Comparison of ENCODE assay signal across 25 mouse cellular contexts in the genomic region with DNA sequence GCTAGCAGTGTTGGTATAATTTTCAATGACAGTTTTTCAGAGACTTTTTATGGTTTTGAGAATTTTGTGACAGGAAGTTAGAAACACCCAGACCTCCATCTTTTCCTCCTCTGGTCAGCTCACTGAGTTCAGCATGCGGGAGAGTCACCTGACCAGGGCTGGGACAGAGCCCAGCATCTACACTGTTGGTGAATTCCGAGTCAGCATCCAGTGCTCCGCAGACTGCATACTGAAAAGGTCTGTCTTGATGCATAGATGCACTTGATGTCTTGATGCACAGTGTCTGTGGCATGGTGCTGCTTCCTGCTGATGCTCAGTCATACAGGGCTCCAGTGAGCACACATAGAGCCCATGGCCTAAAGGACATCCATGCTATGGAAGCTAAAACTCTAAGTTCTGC. TPM values are rescaled to one million over a fixed set of nuclear protein-coding genes. Genes with fewer than 3 reads are reported as not detected.
DNase-seq lines count a peak whose midpoint lies in the region; ATAC-seq and TF ChIP-seq lines count a peak whose summit lies in the region.
"Had no signal": no experiment of that assay in that cellular context is flagged by ENCODE, and none has a peak within 500 bp of the region (broad histone marks: within the 10 kb centered on the region; RNA-seq: fewer than 3 reads in every experiment).

No protein-coding gene starts in this region.

- no peak overlapping the region for H3K4me3 ChIP-seq in forebrain, embryonic 13.5 days
- no peak overlapping the region for H3K4me3 ChIP-seq in forebrain, embryonic 11.5 days (ENCODE audit: low read depth, low read length)
- H3K4me3 ChIP-seq in forebrain, postnatal 0 days (ENCODE audit: low read depth, low read length): no peak overlapping the region
- no peak overlapping the region for H3K4me3 ChIP-seq in forebrain, embryonic 10.5 days
- no peak overlapping the region for H3K4me3 ChIP-seq in midbrain, embryonic 13.5 days (replicated peaks)
- H3K4me3 ChIP-seq in midbrain, postnatal 0 days (ENCODE audit: low read depth, low read length): no peak overlapping the region
- H3K4me3 ChIP-seq: heart, adult 2 months; heart, embryonic 10.5 days; heart, embryonic 13.5 days; hindbrain, embryonic 15.5 days; intestine, embryonic 15.5 days had no signal

- no peak for TF ChIP-seq CTCF in forebrain, postnatal 0 days (IDR thresholded peaks at IDR 0.05; ENCODE audit: low read depth)
- TF ChIP-seq CTCF in midbrain, postnatal 0 days (IDR thresholded peaks at IDR 0.05): no peak

- no peak overlapping the region for H3K9ac ChIP-seq in forebrain, embryonic 13.5 days
- no peak overlapping the region for H3K9ac ChIP-seq in forebrain, embryonic 11.5 days (ENCODE audit: low read length)
- no peak overlapping the region for H3K9ac ChIP-seq in forebrain, postnatal 0 days
- no peak overlapping the region for H3K9ac ChIP-seq in midbrain, embryonic 13.5 days (replicated peaks)
- no peak overlapping the region for H3K9ac ChIP-seq in midbrain, postnatal 0 days (replicated peaks; ENCODE audit: low read length, poor library complexity, severe bottlenecking)
- H3K9ac ChIP-seq: heart, embryonic 13.5 days; hindbrain, embryonic 15.5 days; intestine, embryonic 15.5 days had no signal

- H3K4me2 ChIP-seq in forebrain, embryonic 13.5 days: no peak overlapping the region
- no peak overlapping the region for H3K4me2 ChIP-seq in forebrain, embryonic 11.5 days (ENCODE audit: low read depth, low read length, severe bottlenecking)
- no peak overlapping the region for H3K4me2 ChIP-seq in forebrain, postnatal 0 days (ENCODE audit: low read depth)
- H3K4me2 ChIP-seq in midbrain, embryonic 13.5 days (replicated peaks): no peak overlapping the region
- H3K4me2 ChIP-seq in midbrain, postnatal 0 days (ENCODE audit: low read depth, low read length, poor library complexity, severe bottlenecking): no peak overlapping the region
- H3K4me2 ChIP-seq: heart, embryonic 13.5 days; hindbrain, embryonic 15.5 days; intestine, embryonic 15.5 days had no signal

- WGBS in forebrain, embryonic 13.5 days: 78% methylated on average over 3 of the region's 3 CpGs
- WGBS in forebrain, embryonic 11.5 days: 81% methylated on average over 3 of the region's 3 CpGs
- WGBS in forebrain, postnatal 0 days: 67% methylated on average over 3 of the region's 3 CpGs
- 93% methylated on average over 3 of the region's 3 CpGs for WGBS in forebrain, embryonic 10.5 days
- 83% methylated on average over 3 of the region's 3 CpGs for WGBS in midbrain, embryonic 13.5 days
- WGBS in midbrain, postnatal 0 days: 78% methylated on average over 3 of the region's 3 CpGs

- ATAC-seq in forebrain, embryonic 13.5 days: peak; percentile 38; the same call in 1 of the 2 replicates
- no peak for ATAC-seq in forebrain, embryonic 11.5 days (replicated peaks; ENCODE audit: low FRiP score)
- ATAC-seq in forebrain, postnatal 0 days: peak; percentile 16; the same call in 1 of the 2 replicates
- ATAC-seq in midbrain, embryonic 13.5 days: 0 out of 2 replicates have a peak, but pooled peaks have one; percentile 11
- no peak for ATAC-seq in midbrain, postnatal 0 days (ENCODE audit: low FRiP score)
- ATAC-seq: intestine, embryonic 15.5 days; Patski had no signal

- H3K4me1 ChIP-seq in forebrain, embryonic 13.5 days: no peaks in the 10 kb centered on the region
- no peaks in the 10 kb centered on the region for H3K4me1 ChIP-seq in forebrain, embryonic 11.5 days (replicated peaks; ENCODE audit: control insufficient read depth, insufficient read depth, low read length)
- H3K4me1 ChIP-seq in forebrain, postnatal 0 days (ENCODE audit: insufficient read depth): no peaks in the 10 kb centered on the region
- no peaks in the 10 kb centered on the region for H3K4me1 ChIP-seq in forebrain, embryonic 10.5 days
- H3K4me1 ChIP-seq in midbrain, embryonic 13.5 days (replicated peaks): no peaks in the 10 kb centered on the region
- no peaks in the 10 kb centered on the region for H3K4me1 ChIP-seq in midbrain, postnatal 0 days (ENCODE audit: insufficient read depth, low read length)
- H3K4me1 ChIP-seq: heart, embryonic 10.5 days; heart, embryonic 13.5 days; hindbrain, embryonic 15.5 days; intestine, embryonic 15.5 days had no signal

- no peaks in the 10 kb centered on the region for H3K36me3 ChIP-seq in forebrain, embryonic 13.5 days (ENCODE audit: poor library complexity, severe bottlenecking)
- H3K36me3 ChIP-seq in forebrain, embryonic 11.5 days (ENCODE audit: control insufficient read depth, insufficient read depth, low read length): no peaks in the 10 kb centered on the region
- no peaks in the 10 kb centered on the region for H3K36me3 ChIP-seq in forebrain, postnatal 0 days (ENCODE audit: insufficient read depth)
- H3K36me3 ChIP-seq in forebrain, embryonic 10.5 days (replicated peaks): no peaks in the 10 kb centered on the region
- H3K36me3 ChIP-seq in midbrain, embryonic 13.5 days: no peaks in the 10 kb centered on the region
- no peaks in the 10 kb centered on the region for H3K36me3 ChIP-seq in midbrain, postnatal 0 days (ENCODE audit: insufficient read depth, low read length)
- H3K36me3 ChIP-seq: G1E; heart, embryonic 10.5 days; heart, embryonic 13.5 days; hindbrain, embryonic 15.5 days; intestine, embryonic 15.5 days had no signal

- H3K27ac ChIP-seq in forebrain, embryonic 13.5 days: no peak overlapping the region
- H3K27ac ChIP-seq in forebrain, embryonic 11.5 days (ENCODE audit: low read depth, low read length): no peak overlapping the region
- no peak overlapping the region for H3K27ac ChIP-seq in forebrain, postnatal 0 days (ENCODE audit: low read depth, low read length)
- no peak overlapping the region for H3K27ac ChIP-seq in forebrain, embryonic 10.5 days
- no peak overlapping the region for H3K27ac ChIP-seq in midbrain, embryonic 13.5 days
- no peak overlapping the region for H3K27ac ChIP-seq in midbrain, postnatal 0 days (ENCODE audit: low read depth, low read length)
- H3K27ac ChIP-seq: heart, adult 2 months; heart, embryonic 10.5 days; heart, embryonic 13.5 days; hindbrain, embryonic 15.5 days; intestine, embryonic 15.5 days had no signal

- no peaks in the 10 kb centered on the region for H3K9me3 ChIP-seq in forebrain, embryonic 13.5 days (replicated peaks)
- H3K9me3 ChIP-seq in forebrain, embryonic 11.5 days (ENCODE audit: control insufficient read depth, low read length): no peaks in the 10 kb centered on the region
- no peaks in the 10 kb centered on the region for H3K9me3 ChIP-seq in forebrain, postnatal 0 days (ENCODE audit: low read length)
- H3K9me3 ChIP-seq in forebrain, embryonic 10.5 days: no peaks in the 10 kb centered on the region
- no peaks in the 10 kb centered on the region for H3K9me3 ChIP-seq in midbrain, embryonic 13.5 days
- no peaks in the 10 kb centered on the region for H3K9me3 ChIP-seq in midbrain, postnatal 0 days (ENCODE audit: low read length)
- H3K9me3 ChIP-seq: G1E; heart, embryonic 10.5 days; heart, embryonic 13.5 days; hindbrain, embryonic 15.5 days; intestine, embryonic 15.5 days had no signal

- DNase-seq in forebrain, embryonic 11.5 days (ENCODE audit: low spot score): no peak
- no peak for DNase-seq in forebrain, postnatal 0 days
- DNase-seq in forebrain, embryonic 10.5 days (ENCODE audit: extremely low spot score, low spot score): no peak
- DNase-seq in midbrain, postnatal 0 days (ENCODE audit: low spot score): no peak
- DNase-seq: adrenal gland, postnatal 10 days; adrenal gland, postnatal 36 days; B cell, adult 2 months; cerebellum, adult 18-20 months; cerebellum, adult 9-10 months; cerebellum, postnatal 14 days; gastrocnemius, postnatal 25 days; heart, adult 2 months; heart, postnatal 14 days; heart, postnatal 4 days; kidney, adult 11 months had no signal

- no peaks in the 10 kb centered on the region for H3K27me3 ChIP-seq in forebrain, embryonic 13.5 days
- H3K27me3 ChIP-seq in forebrain, embryonic 11.5 days (ENCODE audit: control insufficient read depth, insufficient read depth, low read length): no peaks in the 10 kb centered on the region
- H3K27me3 ChIP-seq in forebrain, postnatal 0 days (ENCODE audit: insufficient read depth, low read length): no peaks in the 10 kb centered on the region
- no peaks in the 10 kb centered on the region for H3K27me3 ChIP-seq in forebrain, embryonic 10.5 days (ENCODE audit: poor library complexity, severe bottlenecking)
- no peaks in the 10 kb centered on the region for H3K27me3 ChIP-seq in midbrain, embryonic 13.5 days
- H3K27me3 ChIP-seq in midbrain, postnatal 0 days (ENCODE audit: insufficient read depth, low read length): no peaks in the 10 kb centered on the region
- H3K27me3 ChIP-seq: CH12.LX; hindbrain, embryonic 15.5 days; intestine, embryonic 15.5 days; Patski had no signal

RNA-seq across cellular contexts. Expression of gene Rassf6, which starts 12.4 kb away (rescaled TPM):
- 0.79 TPM in 1 of 2 replicates, not detected in the other for polyA plus RNA-seq in forebrain, embryonic 13.5 days (2015; fragmentation: Nextera tagmentation; extraction: Ambion mirVana)
- polyA plus RNA-seq in forebrain, embryonic 11.5 days (2014; fragmentation: Nextera tagmentation; extraction: Ambion mirVana): 0.51 and 0.52 TPM in 2 replicates
- total RNA-seq in forebrain, postnatal 0 days (2014; rRNA removed): 0.76 and 1.5 TPM in 2 replicates
- polyA plus RNA-seq in forebrain, postnatal 0 days (2015; fragmentation: Nextera tagmentation; extraction: Ambion mirVana): 0.68 and 1.2 TPM in 2 replicates
- polyA plus RNA-seq in forebrain, embryonic 10.5 days (2016; fragmentation: Nextera tagmentation; extraction: Ambion mirVana): 0.09 and 0.23 TPM in 2 replicates
- 0.40 and 0.57 TPM in 2 replicates for polyA plus RNA-seq in midbrain, embryonic 13.5 days (2015; fragmentation: Nextera tagmentation; extraction: Ambion mirVana)
- total RNA-seq in midbrain, postnatal 0 days (2014; rRNA removed): 1.9 and 2.5 TPM in 2 replicates
- 2.0 and 2.4 TPM in 2 replicates for polyA plus RNA-seq in midbrain, postnatal 0 days (2015; fragmentation: Nextera tagmentation; extraction: Ambion mirVana)
- total RNA-seq: G1E; gastrocnemius, adult 8-10 months; gastrocnemius, postnatal 25 days; heart, adult 2 months; heart, postnatal 14 days had no signal
- polyA plus RNA-seq: G1E had no signal

Comparison
In these comparisons a context has a peak if more than half of its experiments do, and no peak if none do; other contexts are left out.
1. ATAC-seq: peak in forebrain, embryonic 13.5 days (single experiment), forebrain, postnatal 0 days (single experiment) and midbrain, embryonic 13.5 days (single experiment); none in forebrain, embryonic 11.5 days (single experiment) and midbrain, postnatal 0 days (single experiment).